Comparison of ENCODE assay signal across 8 mouse cellular contexts in the genomic region with DNA sequence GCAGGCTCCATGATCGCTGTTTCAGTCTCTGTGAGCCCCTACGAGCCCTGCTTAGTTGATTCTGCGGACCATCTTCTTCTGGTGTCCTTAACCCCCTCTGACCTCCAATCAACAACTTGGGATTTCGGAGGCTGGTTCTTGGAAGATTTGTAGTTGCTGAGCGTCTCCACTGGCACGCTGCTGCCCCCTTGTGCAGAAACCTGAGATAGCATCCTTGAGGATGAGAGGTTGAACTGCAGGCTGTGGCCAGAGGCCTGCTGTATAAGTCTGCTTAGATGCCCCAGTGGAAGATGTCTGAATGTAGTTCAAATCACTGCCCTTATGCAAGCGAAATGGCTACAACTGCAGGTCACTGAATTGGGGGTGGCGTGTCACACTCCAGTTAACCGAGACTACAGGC. TPM values are rescaled to one million over a fixed set of nuclear protein-coding genes. Genes with fewer than 3 reads are reported as not detected.
DNase-seq lines count a peak whose midpoint lies in the region; ATAC-seq and TF ChIP-seq lines count a peak whose summit lies in the region.

No protein-coding gene starts in this region.

- no peak overlapping the region for H3K9ac ChIP-seq in forebrain, embryonic 11.5 days (ENCODE audit: low read length)
- H3K9ac ChIP-seq in forebrain, embryonic 12.5 days, result no peak overlapping the region
- H3K9ac ChIP-seq in midbrain, embryonic 16.5 days (ENCODE audit: low read depth, low read length), result no peak overlapping the region

- TF ChIP-seq POLR2A in spleen, adult 2 months (IDR thresholded peaks at IDR 0.05; ENCODE audit: low read depth, low read length), result no peak

- no peak overlapping the region for H3K27ac ChIP-seq in forebrain, embryonic 11.5 days (ENCODE audit: low read depth, low read length)
- H3K27ac ChIP-seq in forebrain, embryonic 12.5 days, result no peak overlapping the region
- no peak overlapping the region for H3K27ac ChIP-seq in midbrain, embryonic 16.5 days (ENCODE audit: low read length)
- peak overlapping the region; percentile 78 for H3K27ac ChIP-seq in spleen, adult 2 months (ENCODE audit: insufficient read depth, low read length)

- no peaks in the 10 kb centered on the region for H3K9me3 ChIP-seq in forebrain, embryonic 11.5 days (ENCODE audit: control insufficient read depth, low read length)
- no peaks in the 10 kb centered on the region for H3K9me3 ChIP-seq in forebrain, embryonic 12.5 days
- no peaks in the 10 kb centered on the region for H3K9me3 ChIP-seq in midbrain, embryonic 16.5 days (replicated peaks; ENCODE audit: control insufficient read depth, low read length, poor library complexity, severe bottlenecking)

- peaks cover 8% of the 10 kb centered on the region; the same call in 1 of the 2 replicates for H3K4me1 ChIP-seq in forebrain, embryonic 11.5 days (replicated peaks; ENCODE audit: control insufficient read depth, insufficient read depth, low read length)
- peaks cover 19% of the 10 kb centered on the region for H3K4me1 ChIP-seq in forebrain, embryonic 12.5 days
- H3K4me1 ChIP-seq in midbrain, embryonic 16.5 days (ENCODE audit: control insufficient read depth, insufficient read depth, low read length), result peaks cover 9% of the 10 kb centered on the region; the same call in 1 of the 2 replicates
- H3K4me1 ChIP-seq in spleen, adult 2 months (ENCODE audit: control insufficient read depth, insufficient read depth, insufficient read length), result peaks cover 45% of the 10 kb centered on the region; the same call in 1 of the 2 replicates

- DNase-seq in forebrain, embryonic 11.5 days (ENCODE audit: low spot score), result peak; percentile 92
- peak; percentile 91 to 95 for DNase-seq in cerebellum, postnatal 4 days (ENCODE audit: low spot score in 2 of 2)
- DNase-seq in gastrocnemius, postnatal 14 days, result peak; percentile 82
- peak; percentile 92 for DNase-seq in induced T-regulatory cell, adult 2 months (ENCODE audit: low read depth)
- peak; percentile 89 to 92 for DNase-seq in left cerebral cortex, postnatal 25 days (ENCODE audit: low spot score in 2 of 2)
- peak; percentile 69 to 86 for DNase-seq in spleen, adult 2 months (ENCODE audit: low read depth in 1 of 2, low spot score in 2 of 2)

- ATAC-seq in forebrain, embryonic 11.5 days (replicated peaks; ENCODE audit: low FRiP score), result peak; percentile 35; the same call in 1 of the 2 replicates
- no peak; the same call in 1 of the 2 replicates for ATAC-seq in forebrain, embryonic 12.5 days (ENCODE audit: low FRiP score)
- no peak; the same call in 1 of the 2 replicates for ATAC-seq in midbrain, embryonic 16.5 days

- TF ChIP-seq CTCF in spleen, adult 2 months (IDR thresholded peaks at IDR 0.05; ENCODE audit: extremely low read depth, insufficient read depth, insufficient read length, insufficient replicate concordance), result peak; percentile 92; the same call in 1 of the 2 replicates

- H3K36me3 ChIP-seq in forebrain, embryonic 11.5 days (ENCODE audit: control insufficient read depth, insufficient read depth, low read length), result no peaks in the 10 kb centered on the region
- no peaks in the 10 kb centered on the region for H3K36me3 ChIP-seq in forebrain, embryonic 12.5 days (replicated peaks)
- no peaks in the 10 kb centered on the region for H3K36me3 ChIP-seq in midbrain, embryonic 16.5 days (ENCODE audit: control insufficient read depth, insufficient read depth, low read length)
- H3K36me3 ChIP-seq in spleen, adult 2 months (ENCODE audit: control insufficient read depth, insufficient read depth, low read length), result no peaks in the 10 kb centered on the region; the same call in 1 of the 2 replicates

- no peaks in the 10 kb centered on the region for H3K27me3 ChIP-seq in forebrain, embryonic 11.5 days (ENCODE audit: control insufficient read depth, insufficient read depth, low read length)
- H3K27me3 ChIP-seq in forebrain, embryonic 12.5 days, result peaks cover 4% of the 10 kb centered on the region; the same call in 1 of the 2 replicates
- no peaks in the 10 kb centered on the region for H3K27me3 ChIP-seq in midbrain, embryonic 16.5 days (ENCODE audit: control insufficient read depth, insufficient read depth, low read depth, low read length)
- no peaks in the 10 kb centered on the region for H3K27me3 ChIP-seq in spleen, adult 2 months (ENCODE audit: control insufficient read depth, insufficient read depth, low read length)

- no peak overlapping the region for H3K4me3 ChIP-seq in forebrain, embryonic 11.5 days (ENCODE audit: low read depth, low read length)
- no peak overlapping the region for H3K4me3 ChIP-seq in forebrain, embryonic 12.5 days (replicated peaks)
- no peak overlapping the region for H3K4me3 ChIP-seq in midbrain, embryonic 16.5 days (ENCODE audit: low read depth, low read length)
- H3K4me3 ChIP-seq in spleen, adult 2 months (ENCODE audit: extremely low read depth, insufficient read depth, insufficient read length), result no peak overlapping the region

- no peak overlapping the region for H3K4me2 ChIP-seq in forebrain, embryonic 11.5 days (ENCODE audit: low read depth, low read length, severe bottlenecking)
- no peak overlapping the region for H3K4me2 ChIP-seq in forebrain, embryonic 12.5 days
- peak overlapping the region; percentile 19; the same call in 1 of the 2 replicates for H3K4me2 ChIP-seq in midbrain, embryonic 16.5 days (ENCODE audit: low read length)

- intact Hi-C loops in gastrocnemius, postnatal 14 days (cut with DNase I; ENCODE audit: low total_unique reads), result loop anchor here (10.0 kb wide), 1 partner anchor 576 kb away; no protein-coding TSS in a partner anchor
- intact Hi-C loops in left cerebral cortex, postnatal 25 days (cut with DNase I), result loop anchor here (2.0 to 5.0 kb wide), 4 partner anchors 203 to 823 kb away; no protein-coding TSS in a partner anchor

- WGBS in forebrain, embryonic 11.5 days, result 15% methylated on average over 9 of the region's 9 CpGs
- 16% methylated on average over 9 of the region's 9 CpGs for WGBS in forebrain, embryonic 12.5 days
- WGBS in midbrain, embryonic 16.5 days, result 17% methylated on average over 9 of the region's 9 CpGs
- 13% methylated on average over 9 of the region's 9 CpGs for WGBS in spleen, adult 2 months

RNA-seq across cellular contexts. Expression of a gene that starts 2.7 kb away (rescaled TPM):
- not detected in 2 replicates for polyA plus RNA-seq in forebrain, embryonic 11.5 days (2014; fragmentation: Nextera tagmentation; extraction: Ambion mirVana)
- not detected in 2 replicates for polyA plus RNA-seq in forebrain, embryonic 12.5 days (2016; fragmentation: Nextera tagmentation; extraction: Ambion mirVana)
- total RNA-seq in gastrocnemius, postnatal 14 days (2021), result not detected
- not detected for total RNA-seq in left cerebral cortex, postnatal 25 days (2021)
- polyA plus RNA-seq in midbrain, embryonic 16.5 days (2015; fragmentation: Nextera tagmentation; extraction: Ambion mirVana), result 0.23 TPM in 1 of 2 replicates, not detected in the other
- polyA plus RNA-seq in spleen, adult 2 months (2012; rRNA removed), result 98.5 and 112 TPM in 2 replicates

Comparison
In these comparisons a context has a peak if more than half of its experiments do, and no peak if none do; other contexts are left out.
1. RNA of a gene that starts 2.7 kb away (polyA plus RNA-seq): 98.5 to 112 TPM in spleen, adult 2 months; 0.23 TPM in midbrain, embryonic 16.5 days, not detected in forebrain, embryonic 12.5 days and not detected in forebrain, embryonic 11.5 days; every median in the first group is over 10 times any median in the second.
2. Peak in every context shown above with its lines, with median percentiles within 50 percentile points of each other: DNase-seq.